Mouse (Mus musculus) testis, adult 2 months (tissue): ENCODE measurements around the gene Kalrn. TPM values are rescaled to one million over a fixed set of nuclear protein-coding genes. Genes with fewer than 3 reads are reported as not detected.

ENCODE experiments used
- H3K27ac ChIP-seq: fragments of 200-500 bp; 2 replicates; pipeline ENCODE4 v1.5.1; 2012; ENCODE audit warnings: low read depth, low read length; ENCODE audit not compliant: control insufficient read depth, insufficient read depth
- H3K27me3 ChIP-seq: fragments of 200-500 bp; 2 replicates; pipeline ENCODE4 v1.6.1; 2012; ENCODE audit warnings: mild to moderate bottlenecking, low read length, moderate library complexity; ENCODE audit not compliant: control insufficient read depth, insufficient read depth
- H3K36me3 ChIP-seq: fragments of 200-500 bp; 2 replicates; pipeline ENCODE4 v1.6.1; 2012; ENCODE audit warnings: mild to moderate bottlenecking, low read length; ENCODE audit not compliant: control insufficient read depth, insufficient read depth
- H3K4me1 ChIP-seq: fragments of 200-500 bp; 2 replicates; pipeline ENCODE4 v1.6.1; 2012; ENCODE audit warnings: low read length; ENCODE audit not compliant: control insufficient read depth, insufficient read depth
- H3K4me3 ChIP-seq: fragments of 200-500 bp; 2 replicates; pipeline ENCODE4 v1.5.1; 2012; ENCODE audit warnings: low read depth, mild to moderate bottlenecking, low read length, moderate library complexity, mixed read lengths; ENCODE audit not compliant: control insufficient read depth
- CTCF ChIP-seq: fragments of 200-500 bp; IDR thresholded peaks from 2 replicates; pipeline ENCODE4 v1.5.1; 2012; ENCODE audit warnings: low read depth, mild to moderate bottlenecking, inconsistent platforms, low read length, moderate library complexity; ENCODE audit not compliant: control insufficient read depth, insufficient read depth, insufficient replicate concordance
- POLR2A ChIP-seq: fragments of 200-500 bp; IDR thresholded peaks from 2 replicates; pipeline ENCODE4 v1.6.1; 2012; ENCODE audit warnings: low read depth, mild to moderate bottlenecking, inconsistent platforms, low read length, moderate library complexity; ENCODE audit not compliant: control insufficient read depth
- polyA plus RNA-seq: library from polyadenylated mRNA; depleted of rRNA; stranded (reverse); fragments of >200 nt; gene quantifications from 2 replicates; pipeline ENCODE4 v1.2.3, GENCODE M21; 2012

The Kalrn gene
- polyA plus RNA-seq, 1 experiment, result 5.7 TPM

- H3K36me3 ChIP-seq, result no peaks in the 10 kb centered on the region
- H3K4me3 ChIP-seq, result no peak overlapping the region
- H3K4me1 ChIP-seq, result peaks cover 2% of the 10 kb centered on the region
- no peak for TF ChIP-seq POLR2A
- no peak overlapping the region for H3K27ac ChIP-seq
- H3K27me3 ChIP-seq, result no peaks in the 10 kb centered on the region
These were observed 275.2 kb downstream of the Kalrn start for GRCm38 (mm10) chr16:34297911-34298682.

- TF ChIP-seq POLR2A, result no peak
- Histone ChIP-seq H3K4me1 (peaks cover 2% of the 10 kb centered on the region), H3K27ac (no peak overlapping the region), H3K4me3 (no peak overlapping the region), H3K27me3 (no peaks in the 10 kb centered on the region), H3K36me3 (no peaks in the 10 kb centered on the region)
These were observed 278.8 kb downstream of the Kalrn start for GRCm38 (mm10) chr16:34294568-34294967.

- no peak for TF ChIP-seq CTCF
- no peak overlapping the region for H3K27ac ChIP-seq
- no peaks in the 10 kb centered on the region for H3K36me3 ChIP-seq
- H3K4me3 ChIP-seq, result no peak overlapping the region
- H3K4me1 ChIP-seq, result peaks cover under 1% of the 10 kb centered on the region
- H3K27me3 ChIP-seq, result no peaks in the 10 kb centered on the region
These were observed 279.7 kb downstream of the Kalrn start for GRCm38 (mm10) chr16:34293675-34294074.

- no peak overlapping the region for H3K27ac ChIP-seq
- no peak overlapping the region for H3K4me3 ChIP-seq
- H3K27me3 ChIP-seq, result no peaks in the 10 kb centered on the region
- H3K4me1 ChIP-seq, result no peaks in the 10 kb centered on the region
- H3K36me3 ChIP-seq, result no peaks in the 10 kb centered on the region
- no peak for TF ChIP-seq POLR2A
- peak; percentile 29; the same call in 1 of the 2 replicates for TF ChIP-seq CTCF
These were observed 283.7 kb downstream of the Kalrn start for GRCm38 (mm10) chr16:34289583-34289982.

GRCm38 (mm10) chr16:34282026-34282425 is 291.3 kb downstream of the Kalrn start:
- no peaks in the 10 kb centered on the region for H3K27me3 ChIP-seq
- no peaks in the 10 kb centered on the region for H3K36me3 ChIP-seq
- no peak overlapping the region for H3K4me3 ChIP-seq
- no peaks in the 10 kb centered on the region for H3K4me1 ChIP-seq
- no peak for TF ChIP-seq CTCF
- no peak for TF ChIP-seq POLR2A
- H3K27ac ChIP-seq, result no peak overlapping the region

GRCm38 (mm10) chr16:34279654-34280383 is 293.5 kb downstream of the Kalrn start:
- Histone ChIP-seq H3K4me3 (no peak overlapping the region), H3K36me3 (no peaks in the 10 kb centered on the region), H3K4me1 (no peaks in the 10 kb centered on the region), H3K27ac (no peak overlapping the region), H3K27me3 (no peaks in the 10 kb centered on the region)
- no peak for TF ChIP-seq POLR2A
- TF ChIP-seq CTCF, result no peak

- Histone ChIP-seq H3K27ac (no peak overlapping the region), H3K27me3 (no peaks in the 10 kb centered on the region), H3K4me1 (no peaks in the 10 kb centered on the region), H3K4me3 (no peak overlapping the region), H3K36me3 (no peaks in the 10 kb centered on the region)
- TF ChIP-seq POLR2A (no peak), CTCF (no peak)
These were observed 295.0 kb downstream of the Kalrn start for GRCm38 (mm10) chr16:34278249-34278790.
